Mouse (Mus musculus): ENCODE measurements around the gene Cdk5r1.

DNA sequence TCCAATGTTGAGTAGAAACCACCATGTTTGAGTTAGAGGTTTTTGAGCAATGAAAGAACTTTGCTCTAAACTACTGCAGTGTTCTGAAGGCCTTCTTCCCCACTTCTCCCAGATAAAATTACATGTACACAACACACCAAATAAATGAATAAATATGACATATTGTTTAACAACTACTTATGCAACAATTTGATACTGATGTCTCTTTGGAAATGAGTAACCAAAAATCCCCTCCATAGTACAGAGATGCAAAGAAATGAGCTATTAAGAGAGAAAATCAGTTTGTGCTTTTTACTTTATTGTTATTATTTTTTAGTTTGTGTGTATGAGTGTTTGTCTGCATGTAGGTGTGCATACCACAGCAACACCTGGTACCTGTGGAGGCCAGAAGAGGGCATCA, 29.7 kb downstream of the Cdk5r1 start:
- TF ChIP-seq CTCF (IDR thresholded peaks at IDR 0.05; ENCODE audit: low read depth): no peak
- no peak for TF ChIP-seq EP300 (IDR thresholded peaks at IDR 0.05; ENCODE audit: low read depth)

Measured in liver, embryonic 14.5 days (tissue).